Mouse (Mus musculus) brain, embryonic 18.5 days (tissue): Measurements from ENCODE around the gene Ulk4.
"Not testable (repeated sequence)": the region's sequence is repeated elsewhere in the genome, so short reads cannot be mapped to it uniquely, and the experiment has no call there.

Experiments used
- DNase-seq: peaks from one replicate; pipeline ENCODE4 v3.0.0-alpha.2; 2012; ENCODE audit warnings: low read depth, low spot score

The Ulk4 gene

GRCm38 (mm10) chr9:121064606-121065355 lies 212.2 kb downstream of the Ulk4 start:
- no peak for DNase-seq

GRCm38 (mm10) chr9:121062671-121063070 lies 214.3 kb downstream of the Ulk4 start:
- no peak for DNase-seq

- no peak for DNase-seq
These were observed 215.0 kb downstream of the Ulk4 start for GRCm38 (mm10) chr9:121061820-121062623.

- no peak for DNase-seq
These were observed 216.7 kb downstream of the Ulk4 start for GRCm38 (mm10) chr9:121060331-121060730.

GRCm38 (mm10) chr9:121059286-121059685 lies 217.7 kb downstream of the Ulk4 start:
- DNase-seq, result no peak

- no peak for DNase-seq
These were observed 218.5 kb downstream of the Ulk4 start for GRCm38 (mm10) chr9:121058538-121058937.

GRCm38 (mm10) chr9:121058116-121058515 lies 218.9 kb downstream of the Ulk4 start:
- no peak for DNase-seq

- no peak for DNase-seq
These were observed 219.6 kb downstream of the Ulk4 start for GRCm38 (mm10) chr9:121057401-121057800.

- no peak for DNase-seq
These were observed 220.5 kb downstream of the Ulk4 start for GRCm38 (mm10) chr9:121056526-121056925.

GRCm38 (mm10) chr9:121056036-121056435 lies 221.0 kb downstream of the Ulk4 start:
- no peak for DNase-seq

GRCm38 (mm10) chr9:121045657-121046056 lies 231.3 kb downstream of the Ulk4 start:
- not testable (repeated sequence) for DNase-seq

GRCm38 (mm10) chr9:121044471-121045206 lies 232.4 kb downstream of the Ulk4 start:
- no peak for DNase-seq

- DNase-seq, result no peak
These were observed 234.0 kb downstream of the Ulk4 start for GRCm38 (mm10) chr9:121043021-121043420.

- no peak for DNase-seq
These were observed 238.6 kb downstream of the Ulk4 start for GRCm38 (mm10) chr9:121038396-121038795.

- DNase-seq, result no peak
These were observed 239.0 kb downstream of the Ulk4 start for GRCm38 (mm10) chr9:121037975-121038374.

GRCm38 (mm10) chr9:121035296-121035695 lies 241.7 kb downstream of the Ulk4 start:
- no peak for DNase-seq

GRCm38 (mm10) chr9:121033596-121033995 lies 243.4 kb downstream of the Ulk4 start:
- DNase-seq, result no peak

- DNase-seq, result no peak
These were observed 244.6 kb downstream of the Ulk4 start for GRCm38 (mm10) chr9:121032322-121032964.

- no peak for DNase-seq
These were observed 246.0 kb downstream of the Ulk4 start for GRCm38 (mm10) chr9:121030949-121031348.

- no peak for DNase-seq
These were observed 247.2 kb downstream of the Ulk4 start for GRCm38 (mm10) chr9:121029786-121030185.

GRCm38 (mm10) chr9:121023526-121024264 lies 253.3 kb downstream of the Ulk4 start:
- DNase-seq, result no peak
